9 mouse cellular contexts compared by ENCODE assay signal in genomic region chr7:73531506-73532093, GRCm38 (mm10). TPM values are rescaled to one million over a fixed set of nuclear protein-coding genes. Genes with fewer than 3 reads are reported as not detected.
A peak's percentile ranks its signal among the peaks of the same experiment; 100 is the strongest.
DNase-seq lines count a peak whose midpoint lies in the region; ATAC-seq and TF ChIP-seq lines count a peak whose summit lies in the region.
"Had no signal": no experiment of that assay in that cellular context is flagged by ENCODE, and none has a peak within 500 bp of the region (broad histone marks: within the 10 kb centered on the region; RNA-seq: fewer than 3 reads in every experiment).

No protein-coding gene starts in this region.

- no peaks in the 10 kb centered on the region for H3K9me3 ChIP-seq in heart, embryonic 12.5 days (replicated peaks)
- H3K9me3 ChIP-seq in heart, embryonic 11.5 days (replicated peaks; ENCODE audit: control insufficient read depth, low read length) = no peaks in the 10 kb centered on the region
- no peaks in the 10 kb centered on the region for H3K9me3 ChIP-seq in midbrain, embryonic 13.5 days
- H3K9me3 ChIP-seq in midbrain, postnatal 0 days (ENCODE audit: low read length) = no peaks in the 10 kb centered on the region
- H3K9me3 ChIP-seq in forebrain, postnatal 0 days (ENCODE audit: low read length) = no peaks in the 10 kb centered on the region
- no peaks in the 10 kb centered on the region for H3K9me3 ChIP-seq in neural tube, embryonic 15.5 days (replicated peaks)

- H3K4me1 ChIP-seq in heart, embryonic 12.5 days (replicated peaks) = peaks cover 55% of the 10 kb centered on the region
- H3K4me1 ChIP-seq in heart, embryonic 11.5 days (ENCODE audit: control insufficient read depth, insufficient read depth, low read length) = peaks cover 42% of the 10 kb centered on the region
- H3K4me1 ChIP-seq in midbrain, embryonic 13.5 days (replicated peaks) = peaks cover 62% of the 10 kb centered on the region
- peaks cover 10% of the 10 kb centered on the region; the same call in 1 of the 2 replicates for H3K4me1 ChIP-seq in midbrain, postnatal 0 days (ENCODE audit: insufficient read depth, low read length)
- peaks cover 9% of the 10 kb centered on the region for H3K4me1 ChIP-seq in forebrain, postnatal 0 days (ENCODE audit: insufficient read depth)
- H3K4me1 ChIP-seq in neural tube, embryonic 15.5 days = peaks cover 48% of the 10 kb centered on the region

- no peak overlapping the region for H3K9ac ChIP-seq in heart, embryonic 12.5 days
- no peak overlapping the region for H3K9ac ChIP-seq in heart, embryonic 11.5 days (ENCODE audit: low read depth, low read length)
- no peak overlapping the region for H3K9ac ChIP-seq in midbrain, embryonic 13.5 days (replicated peaks)
- H3K9ac ChIP-seq in midbrain, postnatal 0 days (replicated peaks; ENCODE audit: low read length, poor library complexity, severe bottlenecking) = no peak overlapping the region
- no peak overlapping the region for H3K9ac ChIP-seq in forebrain, postnatal 0 days
- H3K9ac ChIP-seq in neural tube, embryonic 15.5 days (replicated peaks) = no peak overlapping the region
- H3K9ac ChIP-seq: liver, embryonic 14.5 days had no signal

- 0 out of 2 replicates have a peak overlapping the region, but pooled peaks have one; percentile 2 for H3K27ac ChIP-seq in heart, embryonic 12.5 days (ENCODE audit: poor library complexity, severe bottlenecking)
- H3K27ac ChIP-seq in heart, embryonic 11.5 days (ENCODE audit: low read depth, low read length) = no peak overlapping the region
- peak overlapping the region; percentile 33 for H3K27ac ChIP-seq in midbrain, embryonic 13.5 days
- H3K27ac ChIP-seq in midbrain, postnatal 0 days (ENCODE audit: low read depth, low read length) = no peak overlapping the region
- peak overlapping the region; percentile 23 for H3K27ac ChIP-seq in forebrain, postnatal 0 days (ENCODE audit: low read depth, low read length)
- H3K27ac ChIP-seq in neural tube, embryonic 15.5 days (replicated peaks) = peak overlapping the region; percentile 46
- H3K27ac ChIP-seq: liver, embryonic 14.5 days had no signal

- H3K4me3 ChIP-seq in heart, embryonic 12.5 days = no peak overlapping the region
- H3K4me3 ChIP-seq in heart, embryonic 11.5 days (ENCODE audit: low read depth, low read length) = no peak overlapping the region
- H3K4me3 ChIP-seq in midbrain, embryonic 13.5 days (replicated peaks) = no peak overlapping the region
- no peak overlapping the region for H3K4me3 ChIP-seq in midbrain, postnatal 0 days (ENCODE audit: low read depth, low read length)
- H3K4me3 ChIP-seq in forebrain, postnatal 0 days (ENCODE audit: low read depth, low read length) = no peak overlapping the region
- H3K4me3 ChIP-seq in neural tube, embryonic 15.5 days (replicated peaks) = no peak overlapping the region

- DNase-seq in midbrain, postnatal 0 days (ENCODE audit: low spot score) = no peak
- no peak for DNase-seq in forebrain, postnatal 0 days
- no peak for DNase-seq in embryo, embryonic 10.5 days (ENCODE audit: low spot score)
- no peak for DNase-seq in cerebellum, postnatal 4 days (ENCODE audit: low spot score in 2 of 2)

- ATAC-seq in heart, embryonic 12.5 days (ENCODE audit: insufficient number of reproducible peaks, low FRiP score) = no peak
- no peak for ATAC-seq in heart, embryonic 11.5 days (replicated peaks; ENCODE audit: insufficient number of reproducible peaks, low FRiP score, low TSS enrichment)
- ATAC-seq in midbrain, embryonic 13.5 days = no peak
- no peak for ATAC-seq in midbrain, postnatal 0 days (ENCODE audit: low FRiP score)
- ATAC-seq in forebrain, postnatal 0 days = no peak
- ATAC-seq in neural tube, embryonic 15.5 days (ENCODE audit: low FRiP score) = no peak

- H3K36me3 ChIP-seq in heart, embryonic 12.5 days = peaks cover 30% of the 10 kb centered on the region
- H3K36me3 ChIP-seq in heart, embryonic 11.5 days (ENCODE audit: control insufficient read depth, insufficient read depth, low read length) = no peaks in the 10 kb centered on the region
- no peaks in the 10 kb centered on the region for H3K36me3 ChIP-seq in midbrain, embryonic 13.5 days
- no peaks in the 10 kb centered on the region for H3K36me3 ChIP-seq in midbrain, postnatal 0 days (ENCODE audit: insufficient read depth, low read length)
- H3K36me3 ChIP-seq in forebrain, postnatal 0 days (ENCODE audit: insufficient read depth) = no peaks in the 10 kb centered on the region
- H3K36me3 ChIP-seq in neural tube, embryonic 15.5 days = 0 out of 2 replicates have a peak, but pooled peaks cover 3% of the 10 kb centered on the region

- no peaks in the 10 kb centered on the region for H3K27me3 ChIP-seq in heart, embryonic 12.5 days (replicated peaks)
- H3K27me3 ChIP-seq in heart, embryonic 11.5 days (ENCODE audit: control insufficient read depth, insufficient read depth, low read length) = no peaks in the 10 kb centered on the region
- no peaks in the 10 kb centered on the region for H3K27me3 ChIP-seq in midbrain, embryonic 13.5 days
- H3K27me3 ChIP-seq in midbrain, postnatal 0 days (ENCODE audit: insufficient read depth, low read length) = no peaks in the 10 kb centered on the region
- H3K27me3 ChIP-seq in forebrain, postnatal 0 days (ENCODE audit: insufficient read depth, low read length) = no peaks in the 10 kb centered on the region
- no peaks in the 10 kb centered on the region for H3K27me3 ChIP-seq in neural tube, embryonic 15.5 days (replicated peaks)

- 72% methylated on average over 7 of the region's 7 CpGs for WGBS in heart, embryonic 12.5 days
- WGBS in heart, embryonic 11.5 days (ENCODE audit: insufficient replicate concordance) = 72% methylated on average over 7 of the region's 7 CpGs
- WGBS in midbrain, embryonic 13.5 days = 83% methylated on average over 7 of the region's 7 CpGs
- 74% methylated on average over 7 of the region's 7 CpGs for WGBS in midbrain, postnatal 0 days
- WGBS in forebrain, postnatal 0 days = 48% methylated on average over 7 of the region's 7 CpGs
- 79% methylated on average over 7 of the region's 7 CpGs for WGBS in neural tube, embryonic 15.5 days

- TF ChIP-seq CTCF in midbrain, postnatal 0 days (IDR thresholded peaks at IDR 0.05) = no peak
- TF ChIP-seq CTCF in forebrain, postnatal 0 days (IDR thresholded peaks at IDR 0.05; ENCODE audit: low read depth) = no peak

- H3K4me2 ChIP-seq in heart, embryonic 12.5 days = no peak overlapping the region
- H3K4me2 ChIP-seq in heart, embryonic 11.5 days = no peak overlapping the region
- H3K4me2 ChIP-seq in midbrain, embryonic 13.5 days (replicated peaks) = no peak overlapping the region
- H3K4me2 ChIP-seq in midbrain, postnatal 0 days (ENCODE audit: low read depth, low read length, poor library complexity, severe bottlenecking) = no peak overlapping the region
- no peak overlapping the region for H3K4me2 ChIP-seq in forebrain, postnatal 0 days (ENCODE audit: low read depth)
- H3K4me2 ChIP-seq in neural tube, embryonic 15.5 days = no peak overlapping the region

RNA-seq across cellular contexts. Expression of gene Chd2, which starts 10.0 kb away (rescaled TPM):
- polyA plus RNA-seq in heart, embryonic 12.5 days (2016; fragmentation: Nextera tagmentation; extraction: Ambion mirVana) = 48.5 and 50.4 TPM in 2 replicates
- 43.6 and 45.6 TPM in 2 replicates for polyA plus RNA-seq in heart, embryonic 11.5 days (2014; fragmentation: Nextera tagmentation; extraction: Ambion mirVana)
- polyA plus RNA-seq in midbrain, embryonic 13.5 days (2015; fragmentation: Nextera tagmentation; extraction: Ambion mirVana) = 48.5 and 57.4 TPM in 2 replicates
- 34.0 and 34.4 TPM in 2 replicates for total RNA-seq in midbrain, postnatal 0 days (2014; rRNA removed)
- 33.2 and 43.8 TPM in 2 replicates for polyA plus RNA-seq in midbrain, postnatal 0 days (2015; fragmentation: Nextera tagmentation; extraction: Ambion mirVana)
- 31.9 and 53.9 TPM in 2 replicates for total RNA-seq in forebrain, postnatal 0 days (2014; rRNA removed)
- 20.2 and 32.0 TPM in 2 replicates for polyA plus RNA-seq in forebrain, postnatal 0 days (2015; fragmentation: Nextera tagmentation; extraction: Ambion mirVana)
- polyA plus RNA-seq in neural tube, embryonic 15.5 days (2015; fragmentation: Nextera tagmentation; extraction: Ambion mirVana) = 31.2 and 39.3 TPM in 2 replicates

Comparison
In these comparisons a context has a peak if more than half of its experiments do, and no peak if none do; other contexts are left out.
1. H3K27ac ChIP-seq: peak in heart, embryonic 12.5 days (single experiment), midbrain, embryonic 13.5 days (single experiment), forebrain, postnatal 0 days (single experiment) and neural tube, embryonic 15.5 days (single experiment); none in heart, embryonic 11.5 days (single experiment) and midbrain, postnatal 0 days (single experiment).